Mouse (Mus musculus) kidney, postnatal 10 days (tissue): ENCODE measurements around the gene Nppc.
A peak's percentile ranks its signal among the peaks of the same experiment; 100 is the strongest.

Experiments
- DNase-seq: peaks from one replicate; pipeline ENCODE4 v3.0.0; 2021; ENCODE audit warnings: mixed read lengths

Gene Nppc

DNA sequence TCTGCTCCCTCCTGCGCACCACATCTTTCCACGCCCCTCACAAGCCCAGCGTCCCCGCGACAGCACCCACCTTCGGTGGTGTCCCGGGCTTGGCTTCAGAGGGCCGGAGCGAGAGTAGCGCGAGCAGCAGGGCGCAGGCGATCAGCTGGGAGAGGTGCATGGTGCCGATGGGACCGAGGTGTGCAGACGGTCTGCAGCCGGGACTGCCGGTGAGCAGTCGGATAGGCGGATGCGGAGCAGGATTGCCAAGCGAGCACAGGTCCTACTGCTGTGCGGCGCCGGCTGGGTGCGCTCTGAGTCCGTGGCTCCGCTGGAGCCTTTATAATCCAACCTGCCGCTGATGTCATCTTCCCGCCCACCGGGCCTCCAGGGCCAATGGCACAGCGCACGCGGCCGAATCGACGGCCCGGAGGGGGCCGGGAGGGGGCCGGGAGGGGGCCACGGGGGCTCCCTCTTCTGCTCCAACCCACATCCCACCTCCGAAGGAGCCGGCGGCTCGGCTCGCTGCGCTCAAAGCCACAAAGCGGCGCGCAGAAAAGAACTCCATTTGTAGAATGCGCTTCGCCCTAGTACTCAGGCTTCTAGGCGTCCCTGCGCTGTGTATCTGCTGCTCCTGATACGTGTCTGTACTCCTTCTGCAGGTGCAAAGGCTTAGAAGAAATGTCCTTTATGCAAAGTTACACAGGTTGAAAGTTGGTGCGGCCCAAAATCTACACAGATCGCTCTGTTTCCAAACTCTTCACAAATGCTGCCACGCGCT lies at the start of gene Nppc:
Nppc (minus strand) TSS at position 293 of the 760 bp plus-strand sequence.
- DNase-seq, result peak; percentile 83

DNA sequence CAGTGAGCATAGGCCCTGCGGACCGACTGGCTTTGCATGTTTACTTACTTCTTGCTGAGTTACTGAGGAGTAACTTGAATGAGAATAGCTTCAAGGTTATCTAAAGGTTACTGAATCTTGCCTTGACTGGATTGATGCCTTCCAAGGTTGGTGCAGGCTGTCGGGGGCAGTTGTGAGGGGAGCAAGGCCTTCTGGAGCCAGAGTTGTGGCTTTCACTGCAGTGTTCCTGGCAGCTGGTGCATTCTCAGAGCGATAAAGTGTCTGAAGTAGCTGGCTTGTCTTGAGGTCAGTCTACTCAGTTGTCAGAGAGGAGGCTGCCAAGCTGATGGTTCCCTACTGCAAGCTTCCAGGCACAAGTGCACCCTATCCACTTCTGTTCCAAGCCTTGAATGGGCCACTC lies 49.0 kb upstream of the Nppc start:
- no peak for DNase-seq

DNA sequence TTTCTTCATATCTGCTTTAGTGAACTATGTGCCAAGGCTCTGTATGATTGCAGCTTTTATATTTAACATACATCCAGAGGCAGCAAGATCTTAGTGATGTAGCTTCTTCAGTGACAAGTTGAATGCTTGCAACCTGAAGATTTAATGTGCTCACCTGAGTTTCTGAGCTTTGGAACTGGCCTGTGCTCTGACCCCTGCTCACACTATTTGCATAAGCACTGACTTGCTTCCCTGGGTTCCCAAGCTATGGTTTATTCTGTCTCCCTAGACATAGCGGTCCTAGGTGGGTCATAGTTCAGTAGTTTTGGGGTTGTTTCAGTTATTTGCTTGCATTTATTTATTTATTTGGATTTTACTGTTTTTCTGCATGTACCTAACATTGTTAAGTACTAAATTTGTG lies 47.8 kb upstream of the Nppc start:
- no peak for DNase-seq

DNA sequence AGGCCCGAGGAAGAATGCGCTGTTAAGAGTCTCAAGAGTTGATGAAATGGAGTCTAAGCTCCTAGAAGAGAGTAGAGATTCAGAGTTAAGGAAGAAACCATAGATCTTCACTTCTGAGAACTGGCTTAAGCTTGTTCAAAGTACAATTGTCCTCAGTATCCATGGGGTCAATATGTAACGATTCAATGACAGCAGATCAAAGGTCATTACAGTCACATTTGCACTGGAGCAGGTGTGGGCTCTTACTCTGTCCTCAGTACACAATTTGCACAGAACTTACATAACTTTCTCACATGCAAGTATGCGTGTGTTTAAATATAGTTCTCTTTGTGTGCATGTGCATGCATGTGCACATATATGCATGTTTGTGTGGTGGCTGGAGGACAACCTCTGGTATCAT lies 42.7 kb upstream of the Nppc start:
- DNase-seq, result no peak

DNA sequence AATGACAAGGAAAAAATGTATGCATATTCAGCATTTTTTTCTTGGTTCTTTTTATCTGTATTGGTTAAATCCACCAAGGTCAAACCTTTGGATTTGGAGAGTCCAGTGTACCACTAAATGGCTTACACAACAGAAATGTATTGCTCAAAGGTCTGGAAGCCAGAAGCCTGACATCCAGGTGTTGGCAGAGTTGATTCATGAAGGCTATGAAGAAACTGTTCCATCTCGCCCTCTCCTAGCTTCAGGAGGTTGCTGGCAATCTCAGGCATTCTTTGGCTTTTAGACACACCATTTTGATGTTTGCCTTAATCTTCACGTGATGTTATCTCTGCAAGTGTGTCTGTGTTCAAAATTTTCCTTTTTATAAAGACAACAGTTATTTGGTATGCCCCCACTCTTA lies 41.7 kb upstream of the Nppc start:
- DNase-seq, result no peak

DNA sequence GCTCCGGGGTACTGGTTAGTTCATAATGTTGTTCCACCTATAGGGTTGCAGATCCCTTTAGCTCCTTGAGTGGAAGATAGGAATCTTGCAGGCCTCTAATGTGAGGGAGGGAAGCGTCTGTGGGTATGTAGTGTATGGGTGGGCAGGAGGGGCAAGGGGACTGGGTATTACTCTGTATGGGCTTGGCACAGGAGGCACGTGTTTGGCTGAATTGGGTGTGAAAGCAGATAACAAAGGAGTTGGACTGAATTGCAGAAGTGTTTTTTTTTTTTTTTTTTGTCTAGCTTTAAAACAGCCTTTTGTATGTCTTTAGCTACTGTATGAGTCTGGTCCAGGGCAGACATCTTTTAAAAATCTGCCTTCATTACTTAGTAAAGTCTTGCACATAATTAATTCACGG lies 39.2 kb upstream of the Nppc start:
- no peak for DNase-seq

DNA sequence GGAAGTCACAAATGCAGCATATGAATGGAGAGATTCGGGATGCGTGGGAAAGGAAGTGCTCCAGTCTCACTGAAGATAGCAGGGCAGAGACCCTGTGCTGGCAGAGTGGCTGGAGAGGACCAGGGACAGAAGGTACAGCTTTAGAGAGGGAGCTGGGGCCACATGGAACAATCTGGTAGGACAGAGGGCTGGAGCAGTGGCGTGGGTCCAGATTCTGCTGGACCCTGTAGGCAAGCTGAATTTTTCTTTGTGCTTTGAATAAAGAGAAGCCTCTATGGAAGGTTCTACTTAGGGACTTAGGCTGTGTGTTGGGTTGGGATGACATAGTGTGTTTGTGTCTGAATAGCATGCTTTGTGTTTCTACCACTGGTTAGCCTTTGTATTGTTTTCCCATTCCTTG lies 35.1 kb upstream of the Nppc start:
- no peak for DNase-seq

DNA sequence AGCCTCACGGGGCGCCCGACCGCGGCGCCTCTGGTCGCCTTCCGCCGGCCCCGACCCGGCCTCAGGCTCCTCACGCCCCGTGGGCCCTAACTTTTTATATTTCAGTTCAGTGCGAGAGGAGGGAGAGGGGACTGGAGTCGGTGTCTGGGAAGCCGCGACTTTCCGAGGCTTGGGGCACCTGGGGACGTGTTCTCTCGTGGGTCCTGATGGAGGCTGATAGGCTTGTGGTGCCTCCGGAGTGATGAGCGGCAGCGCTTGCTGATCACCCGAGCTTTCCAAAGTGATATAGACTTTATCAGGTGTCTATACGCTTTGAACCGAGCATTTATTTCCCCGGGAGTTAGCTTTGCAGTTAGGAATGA lies 33.6 kb upstream of the Nppc start:
- DNase-seq, result no peak

DNA sequence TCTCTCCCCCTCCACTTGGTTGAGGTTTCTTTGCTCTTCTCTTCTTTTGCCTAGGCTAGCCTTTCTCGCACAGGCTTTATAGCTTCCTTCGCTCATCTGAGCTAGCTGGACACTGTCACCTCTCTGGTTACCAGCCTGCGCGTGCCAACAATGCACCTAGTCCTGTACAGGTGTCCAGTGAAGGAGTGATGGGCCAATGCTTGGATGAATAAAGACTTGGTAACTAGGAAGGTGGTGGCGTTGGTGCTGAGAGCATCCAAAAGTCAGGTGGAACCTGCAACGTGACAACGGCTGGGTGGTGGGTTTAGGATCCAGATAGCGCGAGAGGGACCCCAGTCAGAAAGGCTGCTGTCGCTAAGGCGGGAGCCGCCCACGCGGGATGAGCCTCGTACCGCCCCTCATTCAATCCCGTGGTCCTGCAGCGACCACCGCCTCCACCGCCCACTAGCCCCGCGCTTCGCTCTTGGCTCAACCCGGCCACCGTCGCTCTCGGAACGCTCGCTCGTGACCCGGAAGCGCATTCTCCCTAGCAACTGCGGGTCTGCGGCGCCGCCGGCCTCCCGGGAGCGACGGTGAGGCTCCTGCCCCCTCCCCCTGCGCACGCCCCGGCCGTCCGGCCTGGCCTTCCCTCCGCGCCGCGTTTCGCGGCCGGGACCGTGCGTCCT lies 33.1 kb upstream of the Nppc start, which contains the start of gene Dis3l2:
Dis3l2 (plus strand) TSS at position 509 of the 665 bp plus-strand sequence.
- peak; percentile 92 for DNase-seq

DNA sequence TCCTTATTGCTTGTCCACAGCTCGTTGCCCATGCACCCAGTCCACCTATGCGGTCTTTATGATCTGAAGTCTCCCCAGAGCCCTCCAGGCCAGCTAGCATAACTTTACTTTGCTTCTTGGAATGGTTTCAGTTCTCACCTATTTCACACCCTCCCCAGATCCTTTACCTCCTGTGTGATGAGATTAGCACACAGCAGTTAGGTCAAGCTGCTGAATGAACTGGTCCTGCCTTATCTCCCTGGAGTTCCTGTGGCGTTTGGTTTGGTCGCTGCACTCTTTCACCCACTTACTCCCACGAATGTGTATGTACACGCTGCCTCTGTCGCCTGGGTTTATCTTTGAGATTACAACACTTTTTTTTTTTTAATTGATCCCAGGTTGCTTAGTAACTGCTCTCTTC lies 30.0 kb upstream of the Nppc start:
- no peak for DNase-seq

DNA sequence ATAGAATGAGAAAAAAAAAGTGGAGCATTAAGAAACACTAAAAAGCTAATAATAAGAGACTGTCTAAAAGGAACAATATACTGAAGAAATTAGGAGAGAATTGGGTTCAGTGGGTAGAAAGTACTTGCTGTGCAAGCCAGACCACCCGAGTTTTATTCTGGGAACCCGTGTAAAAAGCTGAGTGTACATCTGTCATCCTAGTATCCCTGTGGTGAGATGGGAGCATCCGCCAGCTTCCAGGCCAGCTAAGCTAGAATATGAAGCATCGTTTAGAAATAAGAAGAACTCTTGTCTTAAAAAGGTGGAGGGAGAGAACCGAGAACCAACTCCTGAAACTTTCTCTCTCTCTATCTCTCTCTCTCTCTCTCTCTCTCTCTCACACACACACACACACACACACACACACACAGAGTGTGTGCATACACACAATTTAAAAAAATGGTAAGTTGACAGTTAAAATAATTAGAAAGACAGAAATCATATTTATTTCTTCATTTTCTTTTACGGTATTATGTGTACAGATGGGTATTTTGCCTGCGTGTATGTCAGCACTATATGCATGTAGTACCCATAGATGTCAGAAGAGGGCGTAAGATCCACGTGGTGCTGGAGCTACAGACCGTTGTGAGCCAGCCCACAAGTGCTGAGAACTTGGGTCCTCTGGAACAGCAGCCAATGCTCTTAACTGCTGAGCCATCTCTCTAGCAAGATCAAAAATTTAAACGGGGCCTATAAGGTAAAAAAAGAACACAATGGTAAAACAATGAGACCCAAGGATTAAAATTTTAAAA lies 29.2 kb upstream of the Nppc start:
- DNase-seq, result no peak

DNA sequence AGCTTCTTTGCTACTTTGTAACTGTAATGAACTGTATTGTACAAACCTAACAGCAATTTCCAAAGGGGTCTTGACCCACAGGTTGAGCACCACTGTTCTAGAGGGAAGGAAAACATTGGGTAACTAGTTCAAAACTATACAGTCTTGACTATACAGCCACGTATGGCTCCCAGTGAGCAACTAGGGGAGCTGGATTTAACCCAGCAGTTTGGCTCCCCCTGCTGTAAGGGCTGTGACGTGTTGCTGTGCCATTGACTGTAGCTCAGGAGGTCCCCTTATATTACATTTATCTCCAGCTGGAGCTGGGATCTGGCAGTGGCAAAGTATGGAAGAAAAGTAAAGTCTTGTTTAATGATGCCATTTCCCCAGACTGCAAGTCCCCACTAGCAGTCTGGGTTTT lies 28.4 kb upstream of the Nppc start:
- no peak for DNase-seq

DNA sequence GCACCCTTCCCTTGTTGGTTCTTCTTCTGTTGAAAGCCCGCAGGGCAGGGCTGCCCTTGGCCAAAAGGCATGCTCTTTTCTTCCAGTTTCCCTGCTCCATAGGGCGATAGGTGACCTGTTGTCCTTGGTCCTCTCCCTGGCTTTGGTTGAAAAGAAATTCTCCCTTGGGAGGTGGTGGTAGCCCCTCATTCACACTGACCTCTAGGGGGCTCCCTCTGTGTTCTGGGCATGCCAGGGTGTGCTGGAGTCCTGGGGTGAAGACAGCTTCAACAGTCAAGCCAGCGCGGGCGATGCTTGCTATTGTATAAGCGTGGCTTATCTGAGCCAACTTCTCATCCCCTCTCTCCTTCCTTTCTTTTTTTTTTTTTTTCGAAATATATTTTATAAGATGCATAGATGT lies 26.6 kb upstream of the Nppc start:
- no peak for DNase-seq

DNA sequence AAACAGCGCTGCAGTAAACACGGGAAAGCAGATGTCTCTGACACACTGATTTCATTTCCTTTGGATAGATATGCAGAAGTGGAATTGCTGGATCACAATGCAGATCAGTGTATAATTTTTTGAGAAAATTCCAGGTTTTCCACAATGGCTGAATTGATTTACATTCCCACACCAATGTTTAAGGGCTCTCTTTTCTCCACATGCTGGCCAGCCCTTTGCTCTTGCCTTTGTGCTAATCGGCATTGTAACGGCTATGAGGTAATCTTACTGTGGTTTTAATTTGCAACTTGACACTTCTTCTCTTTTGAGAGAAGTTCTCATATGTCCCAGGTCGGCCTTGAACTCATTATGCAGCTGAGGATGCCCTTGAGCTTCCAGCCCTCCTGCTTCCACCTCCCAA lies 20.7 kb upstream of the Nppc start:
- no peak for DNase-seq

DNA sequence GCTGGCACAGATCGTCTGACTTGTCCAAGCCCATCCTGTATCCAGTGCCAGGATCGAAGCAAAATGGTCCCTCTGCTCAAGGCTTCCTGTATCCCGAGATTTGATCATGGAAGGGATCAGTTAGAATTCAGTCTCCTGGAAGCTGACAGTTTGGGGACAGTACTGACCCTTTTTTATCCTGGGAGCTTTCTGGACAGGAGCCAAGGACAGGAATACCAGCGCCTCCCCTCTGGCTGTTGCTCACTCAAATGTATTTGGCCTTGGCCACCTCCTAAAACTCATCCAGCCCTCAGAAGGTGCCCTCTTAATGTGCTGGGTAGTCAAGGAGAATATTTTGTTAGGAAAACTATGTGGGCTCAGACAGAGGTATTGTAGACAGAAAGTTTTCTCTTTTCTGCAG lies 16.9 kb upstream of the Nppc start:
- DNase-seq, result no peak

DNA sequence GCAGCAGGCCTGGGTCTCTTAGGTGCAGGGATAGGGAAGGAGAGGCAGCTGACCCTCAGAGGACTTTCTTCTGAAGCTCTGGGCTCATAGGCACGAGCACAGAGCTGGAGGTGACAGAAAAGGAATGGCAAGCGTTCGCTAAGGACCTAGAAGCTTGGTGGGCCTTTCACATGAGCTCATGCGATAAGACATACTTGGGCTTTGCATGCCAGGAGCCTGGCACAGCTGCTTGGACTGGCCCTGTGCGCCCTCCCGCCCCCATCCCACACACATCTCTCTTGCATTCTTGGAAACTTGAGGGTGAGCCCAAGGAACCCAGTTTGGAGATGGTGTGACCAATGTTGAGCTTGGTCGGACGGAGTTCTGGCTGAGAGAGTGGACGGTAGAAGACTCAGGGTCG lies 8.3 kb upstream of the Nppc start:
- no peak for DNase-seq

DNA sequence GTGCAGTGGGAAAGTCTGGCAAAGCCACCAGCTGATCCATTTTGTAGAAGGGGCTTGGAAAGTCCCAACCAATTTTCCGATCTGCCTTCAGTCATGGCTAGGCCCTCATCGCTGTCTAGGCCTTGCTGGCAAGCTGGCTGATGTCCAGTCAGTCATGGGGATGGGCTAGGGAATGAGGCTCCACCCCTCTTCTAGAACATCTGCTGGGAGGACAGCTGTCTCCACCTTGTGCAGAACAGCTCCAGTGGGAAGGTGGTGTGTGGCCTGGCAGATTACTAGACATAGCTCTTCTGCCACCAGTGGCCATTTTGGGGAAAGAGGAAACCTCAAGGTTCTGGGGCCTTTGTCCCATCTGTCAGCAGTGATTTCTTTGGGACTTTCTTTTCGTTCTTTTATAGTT lies 7.3 kb upstream of the Nppc start:
- DNase-seq, result no peak

DNA sequence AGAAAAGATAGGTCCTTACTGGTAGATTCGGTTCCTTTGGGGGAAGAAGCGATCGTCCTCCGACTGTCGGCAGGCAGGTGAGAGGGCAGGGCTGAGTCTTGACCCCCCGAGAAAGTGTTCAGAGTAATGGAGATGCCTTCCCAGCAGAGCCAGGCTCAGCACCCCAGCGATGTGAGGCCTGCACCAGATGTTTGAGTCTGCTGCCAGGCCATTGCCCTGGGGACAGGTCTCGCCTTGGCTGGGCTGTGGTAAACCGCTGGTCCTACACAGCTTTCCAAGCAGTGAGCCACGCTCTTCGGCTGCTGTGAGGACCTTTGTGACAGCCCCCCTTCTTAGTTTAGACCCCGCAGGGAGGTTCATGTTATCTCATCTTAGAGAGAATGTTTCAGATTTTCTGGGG lies 4.8 kb upstream of the Nppc start:
- no peak for DNase-seq

DNA sequence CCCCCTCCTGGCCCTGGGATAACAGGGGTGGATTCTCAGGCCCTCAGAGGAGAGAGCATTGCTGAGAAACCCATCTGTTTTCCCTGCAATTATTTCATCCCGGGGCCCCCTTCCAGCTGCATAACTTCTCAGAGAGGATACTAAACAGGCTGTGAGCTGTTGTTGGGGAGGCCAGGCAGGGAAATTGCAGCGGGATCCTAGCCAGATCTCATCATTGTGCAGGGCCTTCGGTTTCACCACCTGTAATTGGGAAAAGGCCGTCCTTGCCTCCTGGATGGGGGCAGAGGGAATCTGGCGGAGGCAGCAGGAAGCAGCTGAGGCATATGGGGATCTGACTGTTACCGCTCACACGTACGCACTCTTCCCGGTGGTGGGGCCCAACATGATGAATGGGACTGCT lies 4.0 kb upstream of the Nppc start:
- no peak for DNase-seq

DNA sequence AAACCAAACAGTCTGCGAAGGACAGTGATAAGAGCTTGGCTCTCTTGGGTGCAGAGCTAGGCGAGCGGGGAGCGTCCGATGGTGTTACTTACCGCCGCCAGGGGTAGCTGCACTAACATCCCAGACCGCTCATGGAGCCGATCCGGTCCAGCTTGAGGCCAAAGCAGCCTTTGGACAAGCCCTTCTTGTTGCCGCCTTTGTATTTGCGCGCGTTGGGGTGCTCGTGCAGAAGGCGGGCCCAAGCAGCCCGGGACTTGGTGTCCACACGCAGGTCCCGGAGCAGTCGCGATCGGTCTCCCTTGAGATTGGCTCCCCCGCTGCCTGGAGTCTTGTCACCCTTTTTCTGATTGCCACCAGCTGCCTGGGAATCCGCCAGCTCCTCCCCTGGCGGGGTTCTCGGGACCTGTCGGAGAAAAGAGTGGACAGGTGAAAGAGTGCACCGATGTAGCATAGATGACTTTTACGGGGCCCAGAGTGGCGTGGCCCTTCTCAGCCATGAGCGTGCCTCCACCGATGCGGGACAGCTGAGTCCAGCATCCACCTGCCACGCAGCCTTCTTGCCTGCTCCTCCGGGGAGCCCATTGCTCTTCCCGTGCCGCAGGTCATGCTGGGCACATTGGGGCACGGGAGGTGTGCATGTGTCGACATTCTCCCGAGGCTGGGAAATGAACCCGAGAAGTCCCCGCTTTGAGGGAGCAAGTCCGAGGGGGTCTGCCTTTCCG lies 658 bp downstream of the Nppc start:
- peak; percentile 87 for DNase-seq

DNA sequence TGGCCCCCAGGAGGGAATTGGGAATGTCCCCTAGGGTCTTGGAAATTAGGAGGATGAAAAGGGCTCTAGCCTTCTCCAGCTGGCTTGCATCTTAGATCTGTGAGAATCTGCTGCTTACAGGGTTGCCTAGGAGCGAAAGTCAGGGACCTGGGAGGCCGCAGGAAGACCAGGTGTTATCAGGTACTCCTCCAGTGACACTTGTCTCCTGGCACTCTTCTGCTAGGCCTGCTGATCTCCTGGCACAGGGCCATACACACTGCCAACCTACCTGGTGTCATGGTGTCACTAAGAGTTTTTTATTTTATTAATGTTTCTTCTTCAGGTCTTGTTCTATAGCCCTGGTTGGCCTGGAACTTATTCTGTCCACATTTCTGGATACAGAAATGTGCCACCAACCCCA lies 5.3 kb downstream of the Nppc start:
- DNase-seq, result no peak

DNA sequence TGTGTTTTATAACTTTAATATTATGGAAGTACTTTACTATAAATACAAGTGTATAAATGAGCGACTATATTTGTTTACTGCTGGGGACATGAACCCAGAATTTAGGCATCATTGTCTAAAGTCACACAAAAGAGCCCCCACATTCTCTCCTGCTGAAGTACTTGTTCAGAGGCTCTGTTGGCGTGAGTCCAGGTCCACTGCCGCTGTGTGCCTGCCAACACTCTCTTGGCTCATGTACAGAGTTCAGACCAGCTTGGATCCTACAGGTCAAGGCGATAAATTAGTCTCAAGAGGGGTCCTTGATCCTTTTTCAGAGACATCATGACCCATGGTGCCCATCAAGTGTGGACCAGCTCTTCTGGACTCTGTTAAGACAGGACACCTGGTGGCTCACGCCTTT lies 13.3 kb downstream of the Nppc start:
- DNase-seq, result peak; percentile 52

DNA sequence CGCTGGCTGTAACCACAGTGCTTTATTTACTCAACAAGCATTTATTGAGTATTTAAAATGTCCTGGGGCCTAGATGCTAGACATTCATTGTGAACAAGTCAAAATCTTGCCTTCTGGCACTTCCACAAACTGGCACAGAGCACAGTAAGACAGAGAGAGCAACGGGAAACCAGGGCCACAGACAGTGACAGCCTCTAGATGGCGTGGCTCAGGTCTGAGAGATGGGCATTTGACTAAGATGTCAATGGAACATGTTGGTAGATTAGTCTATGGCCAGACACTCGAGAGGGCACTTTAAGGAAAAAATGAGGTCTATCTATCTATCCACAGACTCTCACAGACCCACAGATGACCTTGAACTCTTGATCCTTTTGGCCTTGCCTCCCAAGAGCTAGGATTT lies 17.7 kb downstream of the Nppc start:
- DNase-seq, result no peak
